Mouse (Mus musculus) forebrain, embryonic 14.5 days (tissue): ENCODE measurements around the gene Slf2. TPM values are rescaled to one million over a fixed set of nuclear protein-coding genes. Genes with fewer than 3 reads are reported as not detected.
A peak's percentile ranks its signal among the peaks of the same experiment; 100 is the strongest.

Experiments
- ATAC-seq: fragments of 200-750 bp; cut with Nextera tagmentation; 2 replicates; pipeline ENCODE4 v1.8.0; 2017; ENCODE audit warnings: mild to moderate bottlenecking, moderate library complexity
- DNase-seq: peaks from one replicate; pipeline ENCODE4 v3.0.0-alpha.2; 2015; ENCODE audit warnings: low spot score
- H3K27ac ChIP-seq: fragments of 300-500 bp; sonication (generic); 2 replicates; pipeline ENCODE4 v1.5.1; 2014; ENCODE audit warnings: low read depth, mild to moderate bottlenecking, control low read depth, low read length, moderate library complexity
- H3K27me3 ChIP-seq: fragments of 300-500 bp; sonication (generic); replicated peaks from 2 replicates; pipeline ENCODE4 v1.6.1; 2014; ENCODE audit warnings: low read length, control low read depth, mixed read lengths; ENCODE audit not compliant: control insufficient read depth, insufficient read depth
- H3K36me3 ChIP-seq: fragments of 300-500 bp; sonication (generic); 2 replicates; pipeline ENCODE4 v1.6.1; 2014; ENCODE audit warnings: low read length, control low read depth; ENCODE audit not compliant: control insufficient read depth, insufficient read depth
- H3K4me1 ChIP-seq: fragments of 300-500 bp; sonication (generic); 2 replicates; pipeline ENCODE4 v1.6.1; 2014; ENCODE audit warnings: antibody characterized with exemption, low read length, control low read depth; ENCODE audit not compliant: control insufficient read depth, insufficient read depth
- H3K4me2 ChIP-seq: fragments of 300-500 bp; sonication (generic); 2 replicates; pipeline ENCODE4 v1.6.1; 2014; ENCODE audit warnings: mild to moderate bottlenecking, control low read depth, low read length
- H3K4me3 ChIP-seq: fragments of 300-500 bp; sonication (generic); 2 replicates; pipeline ENCODE4 v1.5.1; 2014; ENCODE audit warnings: low read depth, low read length, control low read depth
- H3K9ac ChIP-seq: fragments of 300-500 bp; sonication (generic); 2 replicates; pipeline ENCODE4 v1.6.1; 2014; ENCODE audit warnings: mild to moderate bottlenecking, low read length, control low read depth, moderate library complexity
- H3K9me3 ChIP-seq: fragments of 300-500 bp; sonication (generic); replicated peaks from 2 replicates; pipeline ENCODE4 v1.6.1; 2016; ENCODE audit warnings: low read length, control low read depth, mixed read lengths; ENCODE audit not compliant: control insufficient read depth
- WGBS: fragments of 180-500 bp; shearing (Covaris S2); extraction: QIAGEN DNeasy Blood & Tissue Kit; methylation state at CpG from one replicate; pipeline ENCODE4 v1.1.7; 2014; 5-methylcytosine and 5-hydroxymethylcytosine counted together
- polyA plus RNA-seq: library from polyadenylated mRNA; unstranded; fragments of >200 nt; fragmentation: Nextera tagmentation; extraction: Ambion mirVana; gene quantifications from 2 replicates; pipeline ENCODE4 v1.2.1, GENCODE M21; 2014

The Slf2 gene
- polyA plus RNA-seq, 1 experiment from 2014 or later, result 22.9 TPM

- H3K9ac ChIP-seq, result peak overlapping the region; percentile 87
- H3K36me3 ChIP-seq, result peaks cover 26% of the 10 kb centered on the region
- peaks cover 27% of the 10 kb centered on the region for H3K4me1 ChIP-seq
- no peak for ATAC-seq
- H3K27me3 ChIP-seq, result no peaks in the 10 kb centered on the region
- WGBS, result under 1% methylated on average over 25 of the region's 25 CpGs
- DNase-seq, result peak; percentile 42
- peak overlapping the region; percentile 97; the same call in 1 of the 2 replicates for H3K27ac ChIP-seq
- peak overlapping the region; percentile 89 for H3K4me2 ChIP-seq
- no peaks in the 10 kb centered on the region for H3K9me3 ChIP-seq
- peak overlapping the region; percentile 63 for H3K4me3 ChIP-seq
Observed at GRCm38 (mm10) chr19:45014981-45015402, 84.0 kb downstream of the Slf2 start.

GRCm38 (mm10) chr19:45015518-45016281 lies 84.7 kb downstream of the Slf2 start:
- H3K9ac ChIP-seq, result peak overlapping the region; percentile 87
- H3K27me3 ChIP-seq, result no peaks in the 10 kb centered on the region
- peak overlapping the region; percentile 89 for H3K4me2 ChIP-seq
- DNase-seq (peak; percentile 42), ATAC-seq (peak; percentile 8; the same call in 1 of the 2 replicates)
- 0% methylated on average over 34 of the region's 34 CpGs for WGBS
- H3K27ac ChIP-seq, result peak overlapping the region; percentile 97
- peaks cover 19% of the 10 kb centered on the region for H3K36me3 ChIP-seq
- H3K4me1 ChIP-seq, result peaks cover 30% of the 10 kb centered on the region
- H3K4me3 ChIP-seq, result peak overlapping the region; percentile 63
- no peaks in the 10 kb centered on the region for H3K9me3 ChIP-seq

GRCm38 (mm10) chr19:45016341-45017215 lies 85.6 kb downstream of the Slf2 start:
- Histone ChIP-seq H3K4me3 (peak overlapping the region; percentile 63), H3K36me3 (peaks cover 14% of the 10 kb centered on the region), H3K9ac (peak overlapping the region; percentile 87), H3K9me3 (no peaks in the 10 kb centered on the region), H3K27me3 (no peaks in the 10 kb centered on the region), H3K4me2 (peak overlapping the region; percentile 89), H3K4me1 (peaks cover 31% of the 10 kb centered on the region), H3K27ac (peak overlapping the region; percentile 97)
- ATAC-seq, result peak; percentile 27
- 2% methylated on average over 17 of the region's 18 CpGs for WGBS
- DNase-seq, result peak; percentile 87

GRCm38 (mm10) chr19:45017216-45017771 lies 86.3 kb downstream of the Slf2 start:
- DNase-seq (peak; percentile 87), ATAC-seq (peak; percentile 60)
- Histone ChIP-seq H3K9ac (peak overlapping the region; percentile 87), H3K4me1 (peaks cover 31% of the 10 kb centered on the region), H3K27me3 (no peaks in the 10 kb centered on the region), H3K9me3 (no peaks in the 10 kb centered on the region), H3K4me3 (peak overlapping the region; percentile 63), H3K4me2 (peak overlapping the region; percentile 89), H3K27ac (peak overlapping the region; percentile 97), H3K36me3 (peaks cover 14% of the 10 kb centered on the region; the same call in 1 of the 2 replicates)
- 0% methylated on average over 20 of the region's 27 CpGs for WGBS

- no peaks in the 10 kb centered on the region for H3K9me3 ChIP-seq
Observed at GRCm38 (mm10) chr19:45017909-45018308, 87.0 kb downstream of the Slf2 start.

GRCm38 (mm10) chr19:45018351-45018831 lies 87.4 kb downstream of the Slf2 start:
- DNase-seq (peak; percentile 51), ATAC-seq (peak; percentile 1; the same call in 1 of the 2 replicates)
- WGBS, result 0% methylated on average over 13 of the region's 13 CpGs
- Histone ChIP-seq H3K9me3 (no peaks in the 10 kb centered on the region), H3K27ac (peak overlapping the region; percentile 97), H3K27me3 (no peaks in the 10 kb centered on the region), H3K36me3 (peaks cover 18% of the 10 kb centered on the region), H3K4me1 (peaks cover 31% of the 10 kb centered on the region), H3K4me2 (peak overlapping the region; percentile 89), H3K9ac (peak overlapping the region; percentile 87), H3K4me3 (peak overlapping the region; percentile 63)

More at GRCm38 (mm10) chr19:45017909-45018308, 87.0 kb downstream of the Slf2 start:
- Histone ChIP-seq H3K4me2 (peak overlapping the region; percentile 89), H3K36me3 (peaks cover 16% of the 10 kb centered on the region; the same call in 1 of the 2 replicates), H3K4me1 (peaks cover 31% of the 10 kb centered on the region), H3K27me3 (no peaks in the 10 kb centered on the region), H3K9ac (peak overlapping the region; percentile 87), H3K4me3 (peak overlapping the region; percentile 63), H3K27ac (peak overlapping the region; percentile 97)
- DNase-seq, result peak; percentile 80
- ATAC-seq, result peak; percentile 61
- WGBS, result under 1% methylated on average over 32 of the region's 48 CpGs

- DNase-seq (no peak), ATAC-seq (no peak)
- no peak overlapping the region for H3K4me2 ChIP-seq
- no peaks in the 10 kb centered on the region for H3K27me3 ChIP-seq
- H3K9ac ChIP-seq, result no peak overlapping the region
- peaks cover 32% of the 10 kb centered on the region for H3K36me3 ChIP-seq
- H3K27ac ChIP-seq, result no peak overlapping the region
- WGBS, result 71% methylated on average over 6 of the region's 6 CpGs
- no peaks in the 10 kb centered on the region for H3K9me3 ChIP-seq
- H3K4me3 ChIP-seq, result no peak overlapping the region
- H3K4me1 ChIP-seq, result peaks cover 26% of the 10 kb centered on the region
Observed at GRCm38 (mm10) chr19:45020348-45020747, 89.4 kb downstream of the Slf2 start.

- no peak overlapping the region for H3K27ac ChIP-seq
- H3K36me3 ChIP-seq, result peaks cover 43% of the 10 kb centered on the region
- ATAC-seq (no peak), DNase-seq (no peak)
- peaks cover 17% of the 10 kb centered on the region for H3K4me1 ChIP-seq
- no peak overlapping the region for H3K4me2 ChIP-seq
- 93% methylated on average over 15 of the region's 15 CpGs for WGBS
- no peaks in the 10 kb centered on the region for H3K9me3 ChIP-seq
- no peak overlapping the region for H3K9ac ChIP-seq
- no peaks in the 10 kb centered on the region for H3K27me3 ChIP-seq
- H3K4me3 ChIP-seq, result no peak overlapping the region
Observed at GRCm38 (mm10) chr19:45021362-45021761, 90.4 kb downstream of the Slf2 start.
